Mouse (Mus musculus): Measurements from ENCODE around the gene Usp22.

GRCm38 (mm10) chr11:61125970-61126369 lies 48.9 kb downstream of the Usp22 start:
- TF ChIP-seq CTCF (IDR thresholded peaks at IDR 0.05; ENCODE audit: low read depth, low read length) = no peak
- TF ChIP-seq POLR2A (IDR thresholded peaks at IDR 0.05; ENCODE audit: borderline replicate concordance, low read depth, low read length) = no peak

All from bone marrow macrophage, adult 2 months (primary cell).